Mouse (Mus musculus) lung, adult 2 months (tissue): ENCODE data around the gene Kmt5c.

Source experiments
- CTCF ChIP-seq: fragments of 200-500 bp; IDR thresholded peaks from 2 replicates; pipeline ENCODE4 v1.5.1; 2011; ENCODE audit warnings: mild to moderate bottlenecking, low read length, control low read depth; ENCODE audit not compliant: insufficient read depth
- POLR2A ChIP-seq: fragments of 200-500 bp; IDR thresholded peaks from 2 replicates; pipeline ENCODE4 v1.6.1; 2011; ENCODE audit warnings: low read depth, mild to moderate bottlenecking, control low read depth, low read length, borderline replicate concordance; ENCODE audit errors: extremely low read depth

DNA sequence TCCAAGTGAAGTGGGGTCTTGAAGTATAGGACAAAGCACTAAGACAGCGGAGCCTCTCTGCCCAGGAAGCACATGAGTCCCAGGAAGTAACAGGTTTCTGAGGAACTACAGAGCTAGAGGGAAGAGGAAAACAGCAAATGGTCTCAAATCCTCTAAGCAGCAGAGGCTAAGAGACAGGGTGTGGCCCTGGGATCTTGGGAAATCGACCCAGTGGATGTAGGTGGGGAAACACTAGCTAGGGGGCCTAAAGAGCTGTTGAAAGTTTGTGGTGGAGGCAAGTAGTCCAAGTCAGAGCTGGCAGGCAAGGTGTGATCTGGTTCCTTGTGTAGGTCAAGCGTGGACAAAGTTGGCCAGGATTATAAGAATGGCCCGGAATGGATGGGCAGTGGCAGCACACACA lies 8.4 kb downstream of the Kmt5c start:
- no peak for TF ChIP-seq POLR2A
- no peak for TF ChIP-seq CTCF
